Mouse (Mus musculus) stomach, adult 2 months (tissue): Measurements from ENCODE around the gene Ssu2. TPM values are rescaled to one million over a fixed set of nuclear protein-coding genes. Genes with fewer than 3 reads are reported as not detected.

Experiments used
- polyA plus RNA-seq: library from polyadenylated mRNA; depleted of rRNA; stranded (reverse); fragments of >200 nt; gene quantifications from 2 replicates; pipeline ENCODE4 v1.2.3, GENCODE M21; 2012; rRNA removed

The Ssu2 gene
- 4.3 and 5.7 TPM in 2 replicates for polyA plus RNA-seq

GRCm38 (mm10) chr6:112387947-112388346, at the start of gene Ssu2:
TSS of gene Ssu2 (minus strand) at chr6:112388023.

Other genes starting within 250 kb of the Ssu2 start
- 5.1 and 5.3 TPM in 2 replicates for gene Lmcd1, start 114.3 kb downstream of the Ssu2 start, polyA plus RNA-seq
- gene Cav3, start 71.5 kb upstream of the Ssu2 start, polyA plus RNA-seq, result 9.8 and 13.5 TPM in 2 replicates
- gene Oxtr, start 101.9 kb upstream of the Ssu2 start, polyA plus RNA-seq, result 0.15 TPM in 2 replicates